Mouse (Mus musculus) hindlimb bud, embryonic 11.5 days (tissue): ENCODE data around the gene Kif19a.

Experiments
- DNase-seq: peaks from one replicate; pipeline ENCODE4 v3.0.0-alpha.2; 2012; ENCODE audit warnings: low read depth, low spot score; ENCODE audit errors: extremely low spot score

Kif19a gene

GRCm38 (mm10) chr11:114764820-114765818 is at the start of gene Kif19a:
Gene Kif19a (plus strand): TSS chr11:114765388.
- no peak for DNase-seq

GRCm38 (mm10) chr11:114715531-114715930 is 49.7 kb upstream of the Kif19a start:
- no peak for DNase-seq

- DNase-seq = no peak
Measured at GRCm38 (mm10) chr11:114720535-114720934, 44.7 kb upstream of the Kif19a start.

GRCm38 (mm10) chr11:114722438-114722837 is 42.8 kb upstream of the Kif19a start:
- DNase-seq = no peak

- DNase-seq = no peak
Measured at GRCm38 (mm10) chr11:114723030-114723429, 42.2 kb upstream of the Kif19a start.

- DNase-seq = no peak
Measured at GRCm38 (mm10) chr11:114724787-114725590, 40.2 kb upstream of the Kif19a start.

GRCm38 (mm10) chr11:114726965-114727825 is 38.0 kb upstream of the Kif19a start, which contains the start of gene Dnaic2:
Gene Dnaic2 (plus strand): TSS chr11:114727408.
- no peak for DNase-seq

- no peak for DNase-seq
Measured at GRCm38 (mm10) chr11:114727826-114728186, 37.4 kb upstream of the Kif19a start.

GRCm38 (mm10) chr11:114728333-114728732 is 36.9 kb upstream of the Kif19a start:
- no peak for DNase-seq

- no peak for DNase-seq
Measured at GRCm38 (mm10) chr11:114729832-114730363, 35.3 kb upstream of the Kif19a start.

- no peak for DNase-seq
Measured at GRCm38 (mm10) chr11:114731711-114732110, 33.5 kb upstream of the Kif19a start.

GRCm38 (mm10) chr11:114732890-114733289 is 32.3 kb upstream of the Kif19a start:
- no peak for DNase-seq

GRCm38 (mm10) chr11:114736111-114736510 is 29.1 kb upstream of the Kif19a start:
- no peak for DNase-seq

GRCm38 (mm10) chr11:114736913-114737624 is 28.1 kb upstream of the Kif19a start:
- no peak for DNase-seq

- no peak for DNase-seq
Measured at GRCm38 (mm10) chr11:114740598-114740997, 24.6 kb upstream of the Kif19a start.

- DNase-seq = no peak
Measured at GRCm38 (mm10) chr11:114741451-114741850, 23.7 kb upstream of the Kif19a start.

GRCm38 (mm10) chr11:114745134-114745533 is 20.1 kb upstream of the Kif19a start:
- no peak for DNase-seq

- DNase-seq = no peak
Measured at GRCm38 (mm10) chr11:114747564-114748138, 17.5 kb upstream of the Kif19a start.

- no peak for DNase-seq
Measured at GRCm38 (mm10) chr11:114769911-114770310, 4.7 kb downstream of the Kif19a start.
